Mouse (Mus musculus) activated CD4-positive, CD25-positive, alpha-beta regulatory T cell, adult 9 weeks (primary cell): ENCODE data around the gene Gm49325. TPM values are rescaled to one million over a fixed set of nuclear protein-coding genes. Genes with fewer than 3 reads are reported as not detected.

Source experiments
- polyA plus RNA-seq: library from polyadenylated mRNA; unstranded; fragments of 100-300 nt; shearing (Covaris generic); gene quantifications from one replicate; pipeline ENCODE4 v1.2.1, GENCODE M21; 2017

The Gm49325 gene
- not detected for polyA plus RNA-seq

GRCm38 (mm10) chr10:77605908-77606826 is at the start of gene Gm49325, which contains the start of gene Sumo3:
Gm49325 (plus strand) TSS chr10:77606197.
Sumo3 (plus strand) TSS chr10:77606097.

GRCm38 (mm10) chr10:77581408-77582284 is 24.4 kb upstream of the Gm49325 start, which contains the start of gene Pttg1ip:
Pttg1ip (plus strand) TSS chr10:77581720.

GRCm38 (mm10) chr10:77622055-77622988 is 16.3 kb downstream of the Gm49325 start, which contains the start of gene Ube2g2:
Ube2g2 (plus strand) TSS chr10:77622275.

GRCm38 (mm10) chr10:77685895-77686664 is 80.1 kb downstream of the Gm49325 start, which contains the start of gene Tspear:
Tspear (plus strand) TSS chr10:77686569.

GRCm38 (mm10) chr10:77690356-77690807 is 84.4 kb downstream of the Gm49325 start, which contains the start of gene Gm19402:
Gm19402 (minus strand) TSS chr10:77690757.

Other genes starting within 250 kb of the Gm49325 start
- 1.1 TPM for gene Adarb1, start 187.9 kb upstream of the Gm49325 start, polyA plus RNA-seq
- gene Fam207a, start 90.4 kb upstream of the Gm49325 start, polyA plus RNA-seq: 52.7 TPM
- 631 TPM for gene Itgb2, start 75.9 kb upstream of the Gm49325 start, polyA plus RNA-seq
- 108 TPM for gene Pttg1ip, start 24.5 kb upstream of the Gm49325 start, polyA plus RNA-seq
- gene Sumo3, start 100 bp upstream of the Gm49325 start, polyA plus RNA-seq: 116 TPM
- gene Ube2g2, start 16.1 kb downstream of the Gm49325 start, polyA plus RNA-seq: 58.6 TPM
- gene Tspear, start 80.4 kb downstream of the Gm49325 start, polyA plus RNA-seq: 0.59 TPM
- gene Gm19402, start 84.6 kb downstream of the Gm49325 start, polyA plus RNA-seq: not detected
- not detected for gene Gm9508, start 91.0 kb downstream of the Gm49325 start, polyA plus RNA-seq
- gene Gm10272, start 100.4 kb downstream of the Gm49325 start, polyA plus RNA-seq: not detected
- not detected for gene Gm10024, start 105.3 kb downstream of the Gm49325 start, polyA plus RNA-seq
- not detected for gene Gm10142, start 109.6 kb downstream of the Gm49325 start, polyA plus RNA-seq
- not detected for gene Krtap12-1, start 114.4 kb downstream of the Gm49325 start, polyA plus RNA-seq
- not detected for gene Gm10100, start 120.3 kb downstream of the Gm49325 start, polyA plus RNA-seq
- not detected for gene Gm18596, start 136.4 kb downstream of the Gm49325 start, polyA plus RNA-seq
- not detected for gene Gm9736, start 145.2 kb downstream of the Gm49325 start, polyA plus RNA-seq
- not detected for gene Gm3233, start 153.5 kb downstream of the Gm49325 start, polyA plus RNA-seq
- not detected for gene Gm3238, start 165.1 kb downstream of the Gm49325 start, polyA plus RNA-seq
- not detected for gene Gm7138, start 170.7 kb downstream of the Gm49325 start, polyA plus RNA-seq
- not detected for gene Gm3250, start 176.3 kb downstream of the Gm49325 start, polyA plus RNA-seq
- gene Gm7137, start 182.0 kb downstream of the Gm49325 start, polyA plus RNA-seq: not detected
- gene Gm9639, start 188.9 kb downstream of the Gm49325 start, polyA plus RNA-seq: not detected
- gene Gm19668, start 192.9 kb downstream of the Gm49325 start, polyA plus RNA-seq: not detected
- gene Gm9507, start 205.6 kb downstream of the Gm49325 start, polyA plus RNA-seq: not detected
- not detected for gene Gm2696, start 208.5 kb downstream of the Gm49325 start, polyA plus RNA-seq
- not detected for gene Krtap10-4, start 220.9 kb downstream of the Gm49325 start, polyA plus RNA-seq
- not detected for gene Krtap10-10, start 229.8 kb downstream of the Gm49325 start, polyA plus RNA-seq
- not detected for gene Gm36176, start 240.6 kb downstream of the Gm49325 start, polyA plus RNA-seq
- not detected for gene Gm10318, start 246.7 kb downstream of the Gm49325 start, polyA plus RNA-seq